Mouse (Mus musculus) forebrain, embryonic 11.5 days (tissue): ENCODE results near the gene Exosc5. TPM values are rescaled to one million over a fixed set of nuclear protein-coding genes. Genes with fewer than 3 reads are reported as not detected.

Experiments
- ATAC-seq: fragments of 200-750 bp; cut with Nextera tagmentation; replicated peaks from 2 replicates; pipeline ENCODE4 v1.8.0; 2017; ENCODE audit warnings: moderate TSS enrichment; ENCODE audit not compliant: low FRiP score
- DNase-seq: peaks from one replicate; pipeline ENCODE4 v3.0.0-alpha.2; 2017; ENCODE audit warnings: low spot score
- H3K27ac ChIP-seq: fragments of 300-500 bp; sonication (generic); 2 replicates; pipeline ENCODE4 v1.5.1; 2014; ENCODE audit warnings: low read depth, low read length
- H3K27me3 ChIP-seq: fragments of 300-500 bp; sonication (generic); 2 replicates; pipeline ENCODE4 v1.6.1; 2014; ENCODE audit warnings: mild to moderate bottlenecking, low read length, mixed read lengths; ENCODE audit not compliant: control insufficient read depth, insufficient read depth
- H3K36me3 ChIP-seq: fragments of 300-500 bp; sonication (generic); 2 replicates; pipeline ENCODE4 v1.6.1; 2014; ENCODE audit warnings: mild to moderate bottlenecking, low read length, moderate library complexity, mixed read lengths; ENCODE audit not compliant: control insufficient read depth, insufficient read depth
- H3K4me1 ChIP-seq: fragments of 300-500 bp; sonication (generic); replicated peaks from 2 replicates; pipeline ENCODE4 v1.6.1; 2014; ENCODE audit warnings: low read length, mixed read lengths; ENCODE audit not compliant: control insufficient read depth, insufficient read depth
- H3K4me2 ChIP-seq: fragments of 300-500 bp; sonication (generic); 2 replicates; pipeline ENCODE4 v1.6.1; 2014; ENCODE audit warnings: low read depth, mild to moderate bottlenecking, low read length, moderate library complexity, mixed read lengths; ENCODE audit not compliant: severe bottlenecking
- H3K4me3 ChIP-seq: fragments of 300-500 bp; sonication (generic); 2 replicates; pipeline ENCODE4 v1.5.1; 2014; ENCODE audit warnings: low read depth, low read length
- H3K9ac ChIP-seq: fragments of 300-500 bp; sonication (generic); 2 replicates; pipeline ENCODE4 v1.6.1; 2014; ENCODE audit warnings: low read length
- H3K9me3 ChIP-seq: fragments of 300-500 bp; sonication (generic); 2 replicates; pipeline ENCODE4 v1.6.1; 2016; ENCODE audit warnings: low read length, mixed read lengths; ENCODE audit not compliant: control insufficient read depth
- whole genome bisulfite sequencing: fragments of 180-500 bp; shearing (Covaris S2); extraction: QIAGEN DNeasy Blood & Tissue Kit; methylation state at CpG from one replicate; pipeline ENCODE4 v1.1.7; 2014; 5-methylcytosine and 5-hydroxymethylcytosine counted together
- polyA plus RNA-seq: library from polyadenylated mRNA; unstranded; fragments of >200 nt; fragmentation: Nextera tagmentation; extraction: Ambion mirVana; gene quantifications from 2 replicates; pipeline ENCODE4 v1.2.1, GENCODE M21; 2014

The Exosc5 gene
- polyA plus RNA-seq, 1 experiment from 2014 or later, result 52.2 TPM

- Histone ChIP-seq H3K4me2 (no peak overlapping the region), H3K4me1 (peaks cover 2% of the 10 kb centered on the region; the same call in 1 of the 2 replicates), H3K36me3 (peaks cover 31% of the 10 kb centered on the region), H3K27me3 (no peaks in the 10 kb centered on the region), H3K4me3 (no peak overlapping the region), H3K27ac (no peak overlapping the region), H3K9me3 (no peaks in the 10 kb centered on the region), H3K9ac (no peak overlapping the region)
- ATAC-seq, result peak; percentile 57
- DNase-seq, result peak; percentile 89
- WGBS, result 62% methylated on average over 10 of the region's 10 CpGs
Measured at GRCm38 (mm10) chr7:25719761-25720610, 61.0 kb downstream of the Exosc5 start.

- DNase-seq, result no peak
- Histone ChIP-seq H3K27ac (no peak overlapping the region), H3K9ac (no peak overlapping the region), H3K9me3 (no peaks in the 10 kb centered on the region), H3K27me3 (no peaks in the 10 kb centered on the region), H3K4me1 (peaks cover 2% of the 10 kb centered on the region; the same call in 1 of the 2 replicates), H3K4me3 (no peak overlapping the region), H3K36me3 (peaks cover 37% of the 10 kb centered on the region), H3K4me2 (no peak overlapping the region)
- ATAC-seq, result no peak
- WGBS, result 90% methylated on average over 5 of the region's 5 CpGs
Measured at GRCm38 (mm10) chr7:25720760-25721159, 61.8 kb downstream of the Exosc5 start.

Other genes starting within 250 kb of the Exosc5 start
- 0.69 TPM in 1 of 2 replicates, not detected in the other for gene Cxcl17, start 246.3 kb upstream of the Exosc5 start, polyA plus RNA-seq
- gene Ceacam1, start 181.6 kb upstream of the Exosc5 start, polyA plus RNA-seq, result 0.51 and 0.81 TPM in 2 replicates
- 0.13 TPM in 1 of 2 replicates, not detected in the other for gene Ceacam2, start 119.3 kb upstream of the Exosc5 start, polyA plus RNA-seq
- gene Erich4, start 43.3 kb upstream of the Exosc5 start, polyA plus RNA-seq, result not detected in 2 replicates
- 22.2 and 23.4 TPM in 2 replicates for gene Dmac2, start 39.8 kb upstream of the Exosc5 start, polyA plus RNA-seq
- 0.29 and 0.99 TPM in 2 replicates for gene B3gnt8, start 32.5 kb upstream of the Exosc5 start, polyA plus RNA-seq
- gene Bckdha, start 183 bp upstream of the Exosc5 start, polyA plus RNA-seq, result 30.5 and 38.0 TPM in 2 replicates
- 2.7 and 3.2 TPM in 2 replicates for gene Tmem91, start 16.0 kb downstream of the Exosc5 start, polyA plus RNA-seq
- 30.4 and 35.1 TPM in 2 replicates for gene B9d2, start 21.6 kb downstream of the Exosc5 start, polyA plus RNA-seq
- gene Tgfb1, start 27.8 kb downstream of the Exosc5 start, polyA plus RNA-seq, result 1.1 and 1.6 TPM in 2 replicates
- 37.8 and 41.2 TPM in 2 replicates for gene Ccdc97, start 59.9 kb downstream of the Exosc5 start, polyA plus RNA-seq
- gene Hnrnpul1, start 95.6 kb downstream of the Exosc5 start, polyA plus RNA-seq, result 83.8 and 87.5 TPM in 2 replicates
- gene Axl, start 129.5 kb downstream of the Exosc5 start, polyA plus RNA-seq, result 36.2 and 37.2 TPM in 2 replicates
- 0.32 and 0.35 TPM in 2 replicates for gene Cyp2s1, start 157.7 kb downstream of the Exosc5 start, polyA plus RNA-seq
- gene Cyp2b10, start 238.5 kb downstream of the Exosc5 start, polyA plus RNA-seq, result not detected in 2 replicates